ENCODE assay signal across 13 mouse cellular contexts in genomic region chr2:26533249-26533648, GRCm38 (mm10). TPM values are rescaled to one million over a fixed set of nuclear protein-coding genes. Genes with fewer than 3 reads are reported as not detected.
DNase-seq lines count a peak whose midpoint lies in the region; ATAC-seq and TF ChIP-seq lines count a peak whose summit lies in the region.
"Had no signal": no experiment of that assay in that cellular context is flagged by ENCODE, and none has a peak within 500 bp of the region (broad histone marks: within the 10 kb centered on the region; RNA-seq: fewer than 3 reads in every experiment).

No protein-coding gene starts in this region.

- DNase-seq in gastrocnemius, adult 2 months, result no peak
- no peak for DNase-seq in gastrocnemius, adult 8-10 months (ENCODE audit: low spot score in 2 of 2)
- DNase-seq in forebrain, embryonic 10.5 days (ENCODE audit: extremely low spot score, low spot score), result no peak
- peak; percentile 66 for DNase-seq in hindbrain, postnatal 0 days (ENCODE audit: low spot score)
- no peak for DNase-seq in lung, postnatal 4 days
- DNase-seq in adrenal gland, postnatal 10 days, result no peak

- WGBS in forebrain, embryonic 10.5 days, result 54% methylated on average over 5 of the region's 5 CpGs
- WGBS in hindbrain, postnatal 0 days, result 13% methylated on average over 5 of the region's 5 CpGs
- WGBS in neural tube, embryonic 12.5 days, result 11% methylated on average over 5 of the region's 5 CpGs

- H3K9ac ChIP-seq in hindbrain, postnatal 0 days (replicated peaks; ENCODE audit: low read length), result no peak overlapping the region; the same call in 1 of the 2 replicates
- no peak overlapping the region for H3K9ac ChIP-seq in neural tube, embryonic 12.5 days
- H3K9ac ChIP-seq: limb, embryonic 15.5 days had no signal

- H3K9me3 ChIP-seq in forebrain, embryonic 10.5 days, result no peaks in the 10 kb centered on the region
- H3K9me3 ChIP-seq in hindbrain, postnatal 0 days (ENCODE audit: low read length), result no peaks in the 10 kb centered on the region
- H3K9me3 ChIP-seq in neural tube, embryonic 12.5 days, result no peaks in the 10 kb centered on the region
- H3K9me3 ChIP-seq: limb, embryonic 15.5 days had no signal

- 0 out of 2 replicates have a peak, but pooled peaks cover 4% of the 10 kb centered on the region for H3K27me3 ChIP-seq in forebrain, embryonic 10.5 days (ENCODE audit: poor library complexity, severe bottlenecking)
- no peaks in the 10 kb centered on the region for H3K27me3 ChIP-seq in hindbrain, postnatal 0 days (ENCODE audit: insufficient read depth, low read length)
- no peaks in the 10 kb centered on the region for H3K27me3 ChIP-seq in neural tube, embryonic 12.5 days (replicated peaks)
- H3K27me3 ChIP-seq: limb, embryonic 15.5 days had no signal

- H3K27ac ChIP-seq in gastrocnemius, adult 2 months, result 0 out of 2 replicates have a peak overlapping the region, but pooled peaks have one; percentile 16
- peak overlapping the region; percentile 85 for H3K27ac ChIP-seq in forebrain, embryonic 10.5 days
- H3K27ac ChIP-seq in hindbrain, postnatal 0 days, result peak overlapping the region; percentile 82
- peak overlapping the region; percentile 2; the same call in 1 of the 2 replicates for H3K27ac ChIP-seq in neural tube, embryonic 12.5 days
- H3K27ac ChIP-seq: limb, embryonic 15.5 days had no signal

- peaks cover 60% of the 10 kb centered on the region for H3K4me1 ChIP-seq in forebrain, embryonic 10.5 days
- peaks cover 33% of the 10 kb centered on the region for H3K4me1 ChIP-seq in hindbrain, postnatal 0 days (ENCODE audit: insufficient read depth, low read length)
- peaks cover 36% of the 10 kb centered on the region for H3K4me1 ChIP-seq in neural tube, embryonic 12.5 days

- peak; percentile 56 for ATAC-seq in hindbrain, postnatal 0 days
- ATAC-seq in neural tube, embryonic 12.5 days (ENCODE audit: low FRiP score, low read depth), result peak; percentile 41; the same call in 1 of the 2 replicates
- ATAC-seq in inflammation-experienced regulatory T-cells, adult 6 months, result no peak

- intact Hi-C loops in gastrocnemius, adult 2 months (cut with DNase I), result no loop called here

- no peaks in the 10 kb centered on the region for H3K36me3 ChIP-seq in forebrain, embryonic 10.5 days (replicated peaks)
- H3K36me3 ChIP-seq in hindbrain, postnatal 0 days (ENCODE audit: insufficient read depth, low read length), result no peaks in the 10 kb centered on the region
- H3K36me3 ChIP-seq in neural tube, embryonic 12.5 days, result no peaks in the 10 kb centered on the region
- H3K36me3 ChIP-seq: limb, embryonic 15.5 days had no signal

- H3K4me3 ChIP-seq in gastrocnemius, adult 2 months, result no peak overlapping the region
- no peak overlapping the region for H3K4me3 ChIP-seq in forebrain, embryonic 10.5 days
- no peak overlapping the region for H3K4me3 ChIP-seq in hindbrain, postnatal 0 days (ENCODE audit: low read length)
- H3K4me3 ChIP-seq in neural tube, embryonic 12.5 days, result no peak overlapping the region
- H3K4me3 ChIP-seq: limb, embryonic 15.5 days had no signal

- H3K4me2 ChIP-seq in hindbrain, postnatal 0 days (ENCODE audit: low read depth, low read length), result no peak overlapping the region
- H3K4me2 ChIP-seq in neural tube, embryonic 12.5 days (replicated peaks), result no peak overlapping the region
- H3K4me2 ChIP-seq: limb, embryonic 15.5 days had no signal

- no peak for TF ChIP-seq CTCF in gastrocnemius, adult 2 months (IDR thresholded peaks at IDR 0.05)
- no peak for TF ChIP-seq CTCF in hindbrain, postnatal 0 days (IDR thresholded peaks at IDR 0.05; ENCODE audit: low read depth)

RNA-seq across cellular contexts. Expression of gene Notch1, which starts 16.8 kb away (rescaled TPM):
- 10 to 100 TPM in 1 of 2 experiments, 1 to 10 TPM in 1; 6.9 to 11.9 TPM for total RNA-seq in gastrocnemius, adult 2 months (2021)
- 1 to 10 TPM; 4.9 to 7.0 (median 5.2) TPM for total RNA-seq in gastrocnemius, adult 8-10 months (2022)
- polyA plus RNA-seq in forebrain, embryonic 10.5 days (2016; fragmentation: Nextera tagmentation; extraction: Ambion mirVana), result 25.4 and 26.7 TPM in 2 replicates
- 75.2 and 75.9 TPM in 2 replicates for total RNA-seq in hindbrain, postnatal 0 days (2014; rRNA removed)
- polyA plus RNA-seq in hindbrain, postnatal 0 days (2015; fragmentation: Nextera tagmentation; extraction: Ambion mirVana), result 9.2 and 10.0 TPM in 2 replicates
- polyA plus RNA-seq in neural tube, embryonic 12.5 days (2016; fragmentation: Nextera tagmentation; extraction: Ambion mirVana), result 44.7 and 48.2 TPM in 2 replicates
- 10 to 100 TPM; 24.9 to 41.2 (median 27.0) TPM for polyA plus RNA-seq in inflammation-experienced regulatory T-cells, adult 6 months (2017; shearing (Covaris generic))
- total RNA-seq in adrenal gland, postnatal 10 days (2021), result 10 to 100 TPM; 27.1 to 36.4 TPM

RNA-seq across cellular contexts. Expression of gene Egfl7, which starts 46.6 kb away (rescaled TPM):
- 10 to 100 TPM; 34.4 to 53.7 TPM for total RNA-seq in gastrocnemius, adult 2 months (2021)
- total RNA-seq in gastrocnemius, adult 8-10 months (2022), result 10 to 100 TPM; 28.7 to 37.4 (median 31.6) TPM
- polyA plus RNA-seq in forebrain, embryonic 10.5 days (2016; fragmentation: Nextera tagmentation; extraction: Ambion mirVana), result 89.9 and 96.4 TPM in 2 replicates
- total RNA-seq in hindbrain, postnatal 0 days (2014; rRNA removed), result 70.4 and 79.5 TPM in 2 replicates
- polyA plus RNA-seq in hindbrain, postnatal 0 days (2015; fragmentation: Nextera tagmentation; extraction: Ambion mirVana), result 74.8 and 76.5 TPM in 2 replicates
- polyA plus RNA-seq in neural tube, embryonic 12.5 days (2016; fragmentation: Nextera tagmentation; extraction: Ambion mirVana), result 74.8 and 76.1 TPM in 2 replicates
- 1 to 10 TPM in 2 of 3 experiments, not detected in 1; 1.7 to 2.3 TPM for polyA plus RNA-seq in inflammation-experienced regulatory T-cells, adult 6 months (2017; shearing (Covaris generic))
- total RNA-seq in adrenal gland, postnatal 10 days (2021), result 100 to 1,000 TPM; 210 to 304 TPM

RNA-seq across cellular contexts. Expression of gene Gm20532, which starts 53.2 kb away (rescaled TPM):
- total RNA-seq in gastrocnemius, adult 2 months (2021), result not detected
- not detected for total RNA-seq in gastrocnemius, adult 8-10 months (2022)
- polyA plus RNA-seq in forebrain, embryonic 10.5 days (2016; fragmentation: Nextera tagmentation; extraction: Ambion mirVana), result not detected in 2 replicates
- not detected in 2 replicates for total RNA-seq in hindbrain, postnatal 0 days (2014; rRNA removed)
- polyA plus RNA-seq in hindbrain, postnatal 0 days (2015; fragmentation: Nextera tagmentation; extraction: Ambion mirVana), result not detected in 2 replicates
- not detected in 2 replicates for polyA plus RNA-seq in neural tube, embryonic 12.5 days (2016; fragmentation: Nextera tagmentation; extraction: Ambion mirVana)
- not detected for polyA plus RNA-seq in inflammation-experienced regulatory T-cells, adult 6 months (2017; shearing (Covaris generic))
- total RNA-seq in adrenal gland, postnatal 10 days (2021), result not detected
- total RNA-seq: gastrocnemius, postnatal 4 days; hematopoietic stem cell, adult 5-6 weeks; megakaryocyte progenitor cell, adult 5-6 weeks had no signal
- polyA plus RNA-seq: large intestine, adult 2 months; limb, embryonic 15.5 days had no signal

Comparison
In these comparisons a context has a peak if more than half of its experiments do, and no peak if none do; other contexts are left out.
1. H3K27ac ChIP-seq: peak in every context shown above with its lines; median percentile 85 in forebrain, embryonic 10.5 days; 82 in hindbrain, postnatal 0 days; 16 in gastrocnemius, adult 2 months; 2 in neural tube, embryonic 12.5 days.